Mouse (Mus musculus): ENCODE results near the gene Ecsit. TPM values are rescaled to one million over a fixed set of nuclear protein-coding genes. Genes with fewer than 3 reads are reported as not detected.
A peak's percentile ranks its signal among the peaks of the same experiment; 100 is the strongest.
"Not testable (repeated sequence)": the region's sequence is repeated elsewhere in the genome, so short reads cannot be mapped to it uniquely, and the experiment has no call there.

Gene Ecsit
- total RNA-seq, 2 experiments from 2014 or later = 37.4 to 39.2 TPM

- DNase-seq (ENCODE audit: low spot score in 2 of 2) = no peak
Measured at GRCm38 (mm10) chr9:22092746-22093145, 7.5 kb upstream of the Ecsit start.

- no peak for DNase-seq (ENCODE audit: low spot score in 2 of 2)
Measured at GRCm38 (mm10) chr9:22089986-22090385, 4.7 kb upstream of the Ecsit start.

- no peak for DNase-seq (ENCODE audit: low spot score in 2 of 2)
Measured at GRCm38 (mm10) chr9:22089281-22089680, 4.0 kb upstream of the Ecsit start.

- no peak for DNase-seq (ENCODE audit: low spot score in 2 of 2)
Measured at GRCm38 (mm10) chr9:22087034-22087618, 1.9 kb upstream of the Ecsit start.

- DNase-seq (ENCODE audit: low spot score in 2 of 2) = no peak
Measured at GRCm38 (mm10) chr9:22086012-22086411, 774 bp upstream of the Ecsit start.

- no peak for DNase-seq (ENCODE audit: low spot score in 2 of 2)
Measured at GRCm38 (mm10) chr9:22084667-22085021, 594 bp downstream of the Ecsit start.

GRCm38 (mm10) chr9:22076223-22076622 is 9.0 kb downstream of the Ecsit start:
- no peak for DNase-seq (ENCODE audit: low spot score in 2 of 2)

GRCm38 (mm10) chr9:22075778-22076177 is 9.5 kb downstream of the Ecsit start:
- not testable (repeated sequence) for DNase-seq (ENCODE audit: low spot score in 2 of 2)

- DNase-seq (ENCODE audit: low spot score in 2 of 2) = no peak
Measured at GRCm38 (mm10) chr9:22072276-22072675, 13.0 kb downstream of the Ecsit start.

- peak; percentile 93 to 95 for DNase-seq (ENCODE audit: low spot score in 2 of 2)
Measured at GRCm38 (mm10) chr9:22070791-22071573, 14.3 kb downstream of the Ecsit start, which contains the start of the genes Gm49318 and Zfp653. Gm49318 (minus strand) TSS chr9:22071259. Zfp653 (minus strand) TSS chr9:22071376.

- DNase-seq (ENCODE audit: low spot score in 2 of 2) = no peak
Measured at GRCm38 (mm10) chr9:22069881-22070553, 15.2 kb downstream of the Ecsit start.

GRCm38 (mm10) chr9:22067195-22067594 is 18.0 kb downstream of the Ecsit start:
- DNase-seq (ENCODE audit: low spot score in 2 of 2) = no peak

GRCm38 (mm10) chr9:22066433-22066832 is 18.8 kb downstream of the Ecsit start:
- peak; percentile 42 to 51 for DNase-seq (ENCODE audit: low spot score in 2 of 2)

GRCm38 (mm10) chr9:22065642-22066041 is 19.6 kb downstream of the Ecsit start:
- DNase-seq (ENCODE audit: low spot score in 2 of 2) = no peak

- DNase-seq (ENCODE audit: low spot score in 2 of 2) = no peak
Measured at GRCm38 (mm10) chr9:22064341-22064740, 20.9 kb downstream of the Ecsit start.

GRCm38 (mm10) chr9:22061339-22061738 is 23.9 kb downstream of the Ecsit start:
- DNase-seq (ENCODE audit: low spot score in 2 of 2) = no peak

GRCm38 (mm10) chr9:22058011-22058424 is 27.2 kb downstream of the Ecsit start:
- DNase-seq (ENCODE audit: low spot score in 2 of 2) = no peak

- DNase-seq (ENCODE audit: low spot score in 2 of 2) = no peak
Measured at GRCm38 (mm10) chr9:22057031-22057517, 28.2 kb downstream of the Ecsit start.

- no peak for DNase-seq (ENCODE audit: low spot score in 2 of 2)
Measured at GRCm38 (mm10) chr9:22056303-22056910, 28.8 kb downstream of the Ecsit start.

- no peak for DNase-seq (ENCODE audit: low spot score in 2 of 2)
Measured at GRCm38 (mm10) chr9:22055713-22056112, 29.5 kb downstream of the Ecsit start.

- DNase-seq (ENCODE audit: low spot score in 2 of 2) = peak in 1 of 2 experiments; percentile 60
Measured at GRCm38 (mm10) chr9:22054411-22055076, 30.7 kb downstream of the Ecsit start.
